Mouse (Mus musculus): ENCODE data around the gene D630045J12Rik.

D630045J12Rik gene

GRCm38 (mm10) chr6:38253736-38254641 is at the start of gene D630045J12Rik:
D630045J12Rik (minus strand) TSS chr6:38254009.
- peak; percentile 50 for DNase-seq (ENCODE audit: low read depth, low spot score)

- peak; percentile 71 for DNase-seq (ENCODE audit: low read depth, low spot score)
Observed at GRCm38 (mm10) chr6:38298761-38299401, 45.1 kb upstream of the D630045J12Rik start, which contains the start of gene Zc3hav1l. Zc3hav1l (minus strand) TSS chr6:38299259.

- peak; percentile 46 for DNase-seq (ENCODE audit: low read depth, low spot score)
Observed at GRCm38 (mm10) chr6:38298246-38298635, 44.4 kb upstream of the D630045J12Rik start.

GRCm38 (mm10) chr6:38297580-38298245 is 43.9 kb upstream of the D630045J12Rik start:
- no peak for DNase-seq (ENCODE audit: low read depth, low spot score)

GRCm38 (mm10) chr6:38293708-38294107 is 39.9 kb upstream of the D630045J12Rik start:
- DNase-seq (ENCODE audit: low read depth, low spot score), result no peak

- no peak for DNase-seq (ENCODE audit: low read depth, low spot score)
Observed at GRCm38 (mm10) chr6:38292871-38293646, 39.2 kb upstream of the D630045J12Rik start.

- no peak for DNase-seq (ENCODE audit: low read depth, low spot score)
Observed at GRCm38 (mm10) chr6:38284422-38284821, 30.6 kb upstream of the D630045J12Rik start.

- no peak for DNase-seq (ENCODE audit: low read depth, low spot score)
Observed at GRCm38 (mm10) chr6:38264466-38264865, 10.7 kb upstream of the D630045J12Rik start.

GRCm38 (mm10) chr6:38263393-38264159 is 9.8 kb upstream of the D630045J12Rik start:
- DNase-seq (ENCODE audit: low read depth, low spot score), result no peak

- DNase-seq (ENCODE audit: low read depth, low spot score), result no peak
Observed at GRCm38 (mm10) chr6:38261877-38262276, 8.1 kb upstream of the D630045J12Rik start.

GRCm38 (mm10) chr6:38257506-38257905 is 3.7 kb upstream of the D630045J12Rik start:
- DNase-seq (ENCODE audit: low read depth, low spot score), result no peak

- DNase-seq (ENCODE audit: low read depth, low spot score), result no peak
Observed at GRCm38 (mm10) chr6:38256793-38257192, 3.0 kb upstream of the D630045J12Rik start.

GRCm38 (mm10) chr6:38255794-38256193 is 2.0 kb upstream of the D630045J12Rik start:
- no peak for DNase-seq (ENCODE audit: low read depth, low spot score)

- no peak for DNase-seq (ENCODE audit: low read depth, low spot score)
Observed at GRCm38 (mm10) chr6:38252766-38253735, 758 bp downstream of the D630045J12Rik start.

GRCm38 (mm10) chr6:38252139-38252538 is 1.7 kb downstream of the D630045J12Rik start:
- no peak for DNase-seq (ENCODE audit: low read depth, low spot score)

GRCm38 (mm10) chr6:38251464-38251863 is 2.3 kb downstream of the D630045J12Rik start:
- no peak for DNase-seq (ENCODE audit: low read depth, low spot score)

GRCm38 (mm10) chr6:38247362-38247761 is 6.4 kb downstream of the D630045J12Rik start:
- DNase-seq (ENCODE audit: low read depth, low spot score), result no peak

GRCm38 (mm10) chr6:38244806-38245205 is 9.0 kb downstream of the D630045J12Rik start:
- DNase-seq (ENCODE audit: low read depth, low spot score), result no peak

GRCm38 (mm10) chr6:38244167-38244566 is 9.6 kb downstream of the D630045J12Rik start:
- DNase-seq (ENCODE audit: low read depth, low spot score), result no peak

Data from embryo, embryonic 11.5 days (tissue).